ENCODE assay signal across 13 mouse cellular contexts in genomic region chr17:31226368-31226767, GRCm38 (mm10). TPM values are rescaled to one million over a fixed set of nuclear protein-coding genes. Genes with fewer than 3 reads are reported as not detected.
"Had no signal": no experiment of that assay in that cellular context is flagged by ENCODE, and none has a peak within 500 bp of the region (broad histone marks: within the 10 kb centered on the region; RNA-seq: fewer than 3 reads in every experiment).

No protein-coding gene starts in this region.

- DNase-seq: kidney, adult 8-10 months; kidney, postnatal 25 days; liver; liver, embryonic 13.5 days; liver, postnatal 0 days; retina, postnatal 1 day; thymus, postnatal 36 days had no signal

- H3K36me3 ChIP-seq: limb, embryonic 12.5 days; lung, embryonic 15.5 days; midbrain, embryonic 12.5 days; neural tube, embryonic 13.5 days; stomach, embryonic 15.5 days had no signal

- H3K27me3 ChIP-seq: liver, embryonic 13.5 days; lung, embryonic 15.5 days; midbrain, embryonic 12.5 days; neural tube, embryonic 13.5 days; stomach, embryonic 15.5 days had no signal

RNA-seq across cellular contexts. Expression of gene Tmprss3, which starts 27.6 kb away (rescaled TPM):
- total RNA-seq: layer of hippocampus, postnatal 25 days had no signal
